In the genomic region with DNA sequence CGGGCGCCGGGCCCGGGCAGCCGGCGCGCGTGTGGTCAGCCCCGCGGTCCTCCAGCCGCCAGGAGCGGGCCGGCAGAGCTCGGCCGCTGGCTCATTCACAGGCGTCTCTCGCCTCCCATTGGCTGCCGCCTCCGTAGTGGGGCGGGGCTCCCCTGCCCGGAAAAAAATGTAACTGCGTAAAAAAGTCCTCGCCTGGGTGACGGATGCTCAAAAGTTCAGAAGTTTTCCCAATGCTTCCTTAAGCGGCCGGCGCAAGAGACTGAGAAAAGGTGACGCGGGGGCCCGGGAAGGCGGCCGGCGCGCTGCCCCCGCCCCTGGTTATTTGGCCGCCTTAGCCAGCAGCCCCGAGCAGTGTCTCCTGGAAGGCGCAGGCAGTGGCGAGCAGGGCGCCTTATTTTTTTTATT, we compare ENCODE assay signal across 8 mouse cellular contexts. TPM values are rescaled to one million over a fixed set of nuclear protein-coding genes. Genes with fewer than 3 reads are reported as not detected.
DNase-seq lines count a peak whose midpoint lies in the region; ATAC-seq lines count a peak whose summit lies in the region.

Foxc1 (plus strand) TSS at position 206 of the 405 bp plus-strand sequence.

- peak within 1 kb of the TSS; percentile 77 for H3K4me3 ChIP-seq in embryonic facial prominence, embryonic 10.5 days
- H3K4me3 ChIP-seq in liver, embryonic 12.5 days: peak within 1 kb of the TSS; percentile 58

- peak; percentile 57 for DNase-seq in right cerebral cortex, adult 18-20 months
- DNase-seq in right cerebral cortex, postnatal 14 days: no peak
- peak; percentile 93 for DNase-seq in embryonic facial prominence, embryonic 10.5 days (ENCODE audit: low spot score)
- peak; percentile 93 to 96 for DNase-seq in heart, adult 18-20 months
- peak; percentile 92 for DNase-seq in kidney, adult 18-20 months
- peak; percentile 89 for DNase-seq in neural tube, embryonic 10.5 days (ENCODE audit: extremely low spot score, low spot score)
- peak; percentile 50 for DNase-seq in thymus, postnatal 14 days

- H3K27me3 ChIP-seq in embryonic facial prominence, embryonic 10.5 days (replicated peaks; ENCODE audit: low read depth, poor library complexity, severe bottlenecking): peaks cover 99% of the 10 kb centered on the region
- H3K27me3 ChIP-seq in liver, embryonic 12.5 days (replicated peaks): peaks cover 95% of the 10 kb centered on the region

- H3K4me1 ChIP-seq in embryonic facial prominence, embryonic 10.5 days: peaks cover 76% of the 10 kb centered on the region
- H3K4me1 ChIP-seq in liver, embryonic 12.5 days: peaks cover 29% of the 10 kb centered on the region

- peak; percentile 68 for ATAC-seq in liver, embryonic 12.5 days

- under 1% methylated on average over 40 of the region's 40 CpGs for WGBS in embryonic facial prominence, embryonic 10.5 days
- under 1% methylated on average over 37 of the region's 40 CpGs for WGBS in liver, embryonic 12.5 days (ENCODE audit: insufficient replicate concordance)

- peak within 1 kb of the TSS; percentile 74 for H3K4me2 ChIP-seq in liver, embryonic 12.5 days

- peak within 1 kb of the TSS; percentile 95 for H3K27ac ChIP-seq in embryonic facial prominence, embryonic 10.5 days (replicated peaks)
- H3K27ac ChIP-seq in liver, embryonic 12.5 days: peak within 1 kb of the TSS; percentile 45; the same call in 1 of the 2 replicates

- H3K36me3 ChIP-seq in embryonic facial prominence, embryonic 10.5 days (replicated peaks): peaks cover 15% of the 10 kb centered on the region
- no peaks in the 10 kb centered on the region for H3K36me3 ChIP-seq in liver, embryonic 12.5 days

- H3K9me3 ChIP-seq in embryonic facial prominence, embryonic 10.5 days: no peaks in the 10 kb centered on the region
- H3K9me3 ChIP-seq in liver, embryonic 12.5 days (replicated peaks): no peaks in the 10 kb centered on the region

- peak within 1 kb of the TSS; percentile 39 for H3K9ac ChIP-seq in liver, embryonic 12.5 days

RNA-seq across cellular contexts. Expression of gene Foxc1, which starts in this region (rescaled TPM):
- 3.3 and 4.1 TPM in 2 replicates for polyA plus RNA-seq in embryonic facial prominence, embryonic 10.5 days (2016; fragmentation: Nextera tagmentation; extraction: Ambion mirVana)
- total RNA-seq in heart, adult 18-20 months (2021): 1 to 10 TPM; 3.3 to 4.2 TPM
- 0.25 and 0.28 TPM in 2 replicates for polyA plus RNA-seq in liver, embryonic 12.5 days (2016; fragmentation: Nextera tagmentation; extraction: Ambion mirVana)

Comparison
In these comparisons a context has a peak if more than half of its experiments do, and no peak if none do; other contexts are left out.
1. Peak in ATAC-seq, H3K4me3 ChIP-seq, H3K27ac ChIP-seq, H3K9ac ChIP-seq and H3K4me2 ChIP-seq in liver, embryonic 12.5 days; RNA of the gene not detected or under 1 TPM.